Mouse (Mus musculus) c-Kit-positive CD71-negative TER-119-negative erythroid progenitor cells, embryonic 14.5 days (primary cell): ENCODE measurements at regions not wholly inside any gene's neighbourhood (a gene's known extent, or its start where the extent isn't known, plus 50 kb on each side); places are given as distances from the start of the nearest gene placed in this dataset.

Experiments
- DNase-seq: peaks from one replicate; pipeline ENCODE4 v3.0.0-alpha.2; 2013; ENCODE audit warnings: low read depth

DNA sequence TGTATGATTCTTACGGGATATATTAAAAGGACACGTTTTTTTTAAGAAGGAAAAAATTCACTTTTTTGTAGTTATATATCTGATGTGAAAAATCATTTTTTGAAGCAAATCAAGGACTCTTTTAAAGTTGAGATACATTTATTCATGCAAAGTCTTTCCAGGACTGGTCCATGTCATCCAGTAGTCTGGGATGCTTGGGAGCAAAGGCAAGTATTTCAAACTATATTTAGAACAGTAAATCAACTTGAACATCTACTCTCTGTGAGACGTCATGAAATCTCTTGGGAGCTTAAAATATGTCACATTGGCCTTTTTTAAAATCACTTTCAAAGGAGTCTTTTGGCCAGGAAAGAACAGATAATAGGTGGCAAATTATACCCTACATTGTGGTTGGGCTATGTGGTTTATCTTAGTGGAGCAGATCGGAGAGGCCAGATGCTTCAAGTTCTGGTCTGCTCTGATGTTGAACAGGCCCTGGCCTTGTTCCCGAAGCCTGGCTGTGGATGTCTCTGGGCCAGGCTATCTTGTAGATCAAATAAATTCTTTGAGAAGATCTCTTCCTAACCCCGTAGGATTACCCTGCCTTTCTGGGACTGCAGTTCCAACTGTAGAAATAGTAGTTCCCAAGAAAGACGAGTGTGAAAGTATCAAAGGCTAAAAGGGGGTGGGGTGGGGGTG is 936.8 kb upstream of the Lcorl start:
- no peak for DNase-seq

DNA sequence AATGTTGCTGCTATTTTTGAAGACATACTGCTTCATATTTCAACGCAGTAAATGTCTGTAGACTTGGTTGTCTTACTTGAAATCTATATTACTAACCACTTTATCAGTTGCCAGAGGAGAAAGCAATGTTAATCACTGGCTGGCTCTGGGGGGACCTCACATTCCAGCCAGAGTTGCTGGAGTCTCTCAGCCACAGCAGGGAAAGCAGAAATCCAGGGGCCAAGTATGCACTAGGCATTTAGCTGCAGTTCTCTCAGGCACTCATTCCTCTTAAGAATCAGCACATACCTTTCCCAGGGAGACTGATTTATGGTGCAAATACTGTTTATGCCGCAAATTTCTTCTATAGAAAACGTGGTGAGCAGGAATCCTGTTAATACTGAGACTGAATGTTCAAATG is 933.6 kb upstream of the Lcorl start:
- no peak for DNase-seq

DNA sequence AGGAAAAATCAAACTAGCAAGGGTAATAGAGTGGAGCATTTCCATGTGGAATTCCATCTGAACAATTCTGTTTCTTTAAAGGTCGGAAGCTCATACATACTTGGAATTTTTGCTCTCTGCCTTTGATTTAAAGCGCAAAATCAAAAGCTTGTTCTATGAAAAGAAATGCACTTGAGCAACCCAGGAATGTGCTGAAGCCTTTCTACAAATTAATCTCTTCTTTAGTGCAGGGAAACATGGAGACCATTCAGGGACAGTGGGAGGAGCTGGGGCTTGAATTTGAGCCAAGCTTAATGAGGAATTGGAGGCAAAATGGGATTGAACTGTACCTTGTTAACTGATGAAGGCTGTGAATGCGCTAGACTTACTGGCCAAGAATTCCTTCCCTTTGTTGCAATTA is 933.1 kb upstream of the Lcorl start:
- DNase-seq: no peak

DNA sequence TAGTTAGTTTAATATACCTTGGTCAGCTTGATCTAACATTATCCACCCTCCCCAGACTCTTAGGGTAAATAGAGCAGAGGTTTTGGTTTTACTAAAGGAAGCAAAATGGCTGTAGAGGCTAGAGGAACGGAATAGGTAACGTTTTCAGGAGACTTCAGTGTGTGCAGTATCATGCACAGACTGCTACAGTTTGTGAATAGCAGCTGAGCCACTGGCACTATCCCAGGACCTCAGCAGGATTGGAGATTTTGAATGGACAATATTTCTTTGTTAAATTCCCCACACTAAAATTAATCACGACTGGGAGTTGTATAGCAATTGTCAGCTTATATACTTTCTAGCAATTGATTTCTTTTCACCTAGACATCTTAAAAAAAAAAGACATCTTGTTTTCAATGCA is 929.7 kb upstream of the Lcorl start:
- no peak for DNase-seq

DNA sequence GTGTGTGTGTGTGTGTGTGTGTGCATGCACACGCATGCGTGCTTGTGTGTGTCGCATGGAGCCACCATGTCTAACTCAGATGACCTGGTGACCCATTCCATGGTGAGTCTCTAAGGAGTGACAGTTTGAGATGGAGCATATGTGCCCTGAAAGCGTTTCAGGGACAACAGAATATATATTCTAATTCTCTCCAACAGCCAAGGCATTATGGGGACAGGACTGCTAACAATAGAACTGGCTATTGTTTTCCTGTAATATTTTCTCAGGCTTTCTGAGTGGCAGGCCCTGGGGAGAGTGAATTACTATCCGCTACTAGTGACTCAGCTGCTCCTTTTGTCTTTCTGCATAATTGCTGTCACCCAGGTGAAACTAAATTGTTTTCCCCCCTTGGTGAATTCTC is 898.7 kb upstream of the Lcorl start:
- no peak for DNase-seq

DNA sequence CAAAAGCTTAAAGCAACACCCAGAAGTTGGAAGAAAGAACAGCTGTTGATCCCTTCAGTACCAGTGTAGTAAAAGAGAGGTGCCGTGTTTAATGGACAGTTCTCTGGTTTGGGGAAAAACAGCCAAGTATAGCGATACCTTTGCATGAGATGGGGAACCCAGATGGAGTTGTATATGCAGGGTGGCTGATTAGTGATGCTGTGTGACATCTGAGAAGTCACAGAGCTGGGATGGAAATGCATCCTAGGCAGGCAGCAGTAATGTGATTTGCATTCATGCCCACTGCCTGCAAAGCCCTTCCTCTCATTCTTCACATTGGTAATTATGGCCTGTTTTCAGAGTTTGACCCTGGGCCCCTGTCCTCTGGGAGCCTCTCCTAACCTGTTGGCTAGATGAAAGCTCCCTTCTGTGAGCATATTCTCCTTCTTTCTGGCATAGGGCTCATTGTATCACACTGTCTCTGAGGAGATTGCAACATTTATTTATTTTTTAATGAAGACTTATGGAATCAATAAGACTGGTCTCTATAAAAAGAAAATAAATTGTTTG is 882.7 kb upstream of the Lcorl start:
- no peak for DNase-seq

DNA sequence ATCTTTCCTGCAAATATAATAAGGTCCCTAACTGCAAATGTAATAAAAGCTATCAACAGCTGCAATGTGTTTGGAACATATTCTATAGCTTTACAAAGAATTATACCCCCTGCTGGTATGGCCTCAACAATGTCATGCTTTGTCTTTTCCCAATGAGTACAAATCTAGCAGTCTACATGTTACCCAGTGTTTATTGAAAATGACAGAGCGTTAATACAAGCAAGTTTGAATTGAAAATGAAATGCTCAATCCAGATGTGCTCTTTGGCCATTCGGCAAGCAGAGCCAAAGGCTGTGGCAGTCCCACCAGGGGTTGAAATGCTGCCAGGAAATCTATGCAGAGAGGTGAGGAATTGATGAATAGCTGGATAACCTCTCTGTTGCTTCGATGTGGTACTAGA is 875.1 kb upstream of the Lcorl start:
- no peak for DNase-seq

DNA sequence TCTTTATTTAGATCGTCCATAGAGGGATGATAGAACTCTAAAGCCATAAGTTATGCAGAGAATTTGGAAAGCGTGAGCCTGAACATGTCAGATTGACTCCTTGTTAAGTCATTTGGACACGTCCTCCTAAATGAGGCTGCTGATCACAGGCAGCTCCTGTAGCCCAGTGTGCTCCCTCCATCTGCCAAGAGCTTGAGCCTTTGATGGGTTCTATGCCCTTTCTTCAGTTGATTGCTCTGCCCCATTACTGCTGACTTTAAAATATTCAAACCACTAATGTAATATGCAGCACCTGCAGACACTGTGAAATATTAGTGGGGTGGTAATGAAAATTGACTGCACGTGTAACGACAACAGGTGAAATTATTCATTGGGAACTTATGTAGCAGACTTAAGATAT is 874.6 kb upstream of the Lcorl start:
- DNase-seq: no peak

DNA sequence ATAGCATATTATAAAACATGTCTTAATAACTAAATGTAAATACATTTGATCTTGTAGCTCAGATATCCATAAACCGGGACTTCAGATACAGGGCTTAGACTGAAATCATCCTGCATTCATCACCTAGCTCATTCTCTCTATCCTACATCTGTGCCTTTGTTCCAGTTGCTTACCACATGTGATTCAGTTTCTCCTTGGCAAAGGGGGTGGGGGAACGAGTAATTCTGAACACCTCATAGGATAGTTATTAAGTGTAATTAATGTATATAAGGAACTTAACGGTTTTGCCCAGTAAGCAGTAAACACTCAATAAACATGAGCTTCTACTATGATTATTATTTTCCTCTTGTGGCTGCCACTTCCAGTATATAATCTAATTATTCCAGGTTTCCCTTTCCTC is 873.9 kb upstream of the Lcorl start:
- no peak for DNase-seq

DNA sequence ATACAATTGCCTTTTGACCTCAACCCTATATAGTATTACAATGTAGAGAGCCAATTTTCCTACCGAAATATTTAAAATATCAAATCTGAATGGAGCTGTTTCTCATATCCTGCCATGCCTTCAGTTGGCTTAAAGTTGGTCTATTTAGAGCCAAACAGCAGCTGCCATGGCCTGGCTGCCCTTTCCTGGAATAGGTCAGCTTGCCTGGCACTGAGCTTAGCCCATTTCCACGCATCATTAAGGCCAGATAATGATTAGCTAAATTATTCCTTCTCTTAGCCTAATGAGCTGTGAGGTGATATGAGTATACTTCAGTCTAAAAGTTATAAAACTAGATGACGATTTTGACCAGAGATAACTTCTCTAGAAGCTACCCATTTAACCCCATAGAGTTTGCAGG is 852.2 kb upstream of the Lcorl start:
- DNase-seq: no peak

- no peak for DNase-seq
Measured at GRCm38 (mm10) chr5:46707845-46708244, 850.4 kb upstream of the Lcorl start.

DNA sequence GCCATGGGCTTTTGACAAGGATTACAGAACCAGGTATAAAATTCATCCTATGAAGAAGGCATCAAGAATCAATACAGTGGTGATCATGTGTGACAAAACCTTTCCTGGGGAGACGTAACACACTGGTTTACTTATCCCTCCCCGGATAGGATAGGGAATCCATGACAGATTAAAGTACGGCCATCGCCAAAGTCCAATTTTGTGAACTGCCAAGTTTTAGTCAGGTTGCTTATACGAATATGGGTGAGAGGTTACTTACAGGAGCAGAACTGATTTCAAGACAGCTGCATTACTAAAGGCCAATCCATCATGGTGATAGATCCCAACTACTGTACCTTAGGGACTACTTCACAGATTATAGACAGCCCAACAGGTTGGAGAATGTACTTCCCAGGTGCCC is 849.6 kb upstream of the Lcorl start:
- no peak for DNase-seq

- DNase-seq: no peak
Measured at GRCm38 (mm10) chr5:46678007-46678406, 820.6 kb upstream of the Lcorl start.

GRCm38 (mm10) chr5:46674810-46675502 is 817.5 kb upstream of the Lcorl start:
- no peak for DNase-seq

- no peak for DNase-seq
Measured at GRCm38 (mm10) chr5:46673413-46673812, 816.0 kb upstream of the Lcorl start.

DNA sequence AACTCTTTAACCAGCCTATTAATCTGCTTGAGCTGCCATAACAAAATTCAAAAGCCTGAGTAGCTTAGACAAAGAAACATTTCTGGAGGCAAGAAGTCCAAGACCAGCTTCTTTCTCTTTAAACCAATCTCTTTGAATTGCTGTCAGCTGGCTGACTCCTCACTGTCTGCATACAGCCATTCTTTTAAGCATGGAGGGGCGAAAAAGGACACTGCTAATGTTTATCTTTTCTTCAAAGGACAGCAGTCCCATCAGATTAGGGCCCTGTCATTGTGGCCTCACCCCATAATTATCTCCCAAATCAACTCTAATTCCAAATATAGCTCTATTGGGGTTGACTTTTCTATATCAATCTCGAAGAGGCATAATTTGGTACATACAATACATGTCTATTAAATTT is 813.1 kb upstream of the Lcorl start:
- DNase-seq: no peak

DNA sequence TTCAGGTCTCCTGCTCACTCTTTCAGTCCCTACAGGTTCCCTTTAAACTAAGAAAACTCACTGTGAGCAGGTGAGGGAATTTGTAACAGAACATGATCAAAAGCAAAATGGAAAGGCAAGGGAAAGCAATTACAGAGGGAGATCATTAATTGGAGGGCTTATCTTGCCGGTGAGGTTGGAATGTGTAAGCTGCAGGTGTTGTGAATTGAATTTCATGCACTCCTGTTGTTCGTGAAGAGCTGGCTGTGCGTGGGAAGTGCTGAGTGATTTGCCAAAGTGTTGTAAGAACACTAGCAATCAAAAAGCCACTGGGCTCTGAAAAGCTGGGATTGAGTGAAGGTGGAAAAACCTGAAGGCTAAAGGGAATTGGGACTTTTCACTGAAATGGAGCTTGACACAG is 808.8 kb upstream of the Lcorl start:
- no peak for DNase-seq

- DNase-seq: no peak
Measured at GRCm38 (mm10) chr5:46657065-46657464, 799.6 kb upstream of the Lcorl start.

- DNase-seq: no peak
Measured at GRCm38 (mm10) chr5:46654189-46654588, 796.8 kb upstream of the Lcorl start.

GRCm38 (mm10) chr5:46643009-46643408 is 785.6 kb upstream of the Lcorl start:
- DNase-seq: no peak

- no peak for DNase-seq
Measured at GRCm38 (mm10) chr5:46635116-46635668, 777.8 kb upstream of the Lcorl start.
